Mouse (Mus musculus) CH12.LX (cell line): ENCODE results near the gene Hax1. TPM values are rescaled to one million over a fixed set of nuclear protein-coding genes. Genes with fewer than 3 reads are reported as not detected.

Source experiments
- DNase-seq: peaks from one replicate; pipeline ENCODE4 v3.0.0-alpha.2; 2013; ENCODE audit errors: extremely low read depth
- H3K27ac ChIP-seq: 2 replicates; pipeline ENCODE4 v1.5.1; 2012; ENCODE audit warnings: low read depth, mild to moderate bottlenecking, control low read depth, moderate library complexity; ENCODE audit not compliant: insufficient read depth
- H3K27me3 ChIP-seq: replicated peaks from 2 replicates; pipeline ENCODE3; 2012; ENCODE audit warnings: inconsistent platforms
- H3K36me3 ChIP-seq, 2 experiments: replicated peaks in 1 of 2; 2 replicates each; pipeline versions ENCODE3 to v1.6.1; 2012; ENCODE audit warnings: inconsistent platforms in 1 of 2, low read length in 1 of 2, mild to moderate bottlenecking in 1 of 2, mixed read lengths in 1 of 2, moderate library complexity in 1 of 2; ENCODE audit not compliant: control insufficient read depth in 1 of 2, insufficient read depth in 1 of 2
- H3K4me1 ChIP-seq, 2 experiments: 2 replicates each; pipeline ENCODE4 v1.6.1; 2012; ENCODE audit warnings: inconsistent platforms in 1 of 2, moderate library complexity in 1 of 2; ENCODE audit not compliant: insufficient read depth in 2 of 2, control insufficient read depth in 1 of 2
- H3K4me2 ChIP-seq: 2 replicates; pipeline ENCODE4 v1.6.1; 2012; ENCODE audit warnings: low read depth, mild to moderate bottlenecking, control low read depth; ENCODE audit not compliant: poor library complexity, insufficient read depth, severe bottlenecking
- H3K4me3 ChIP-seq, 3 experiments: fragments of 150-350 bp in 1 of 3; sonication (generic) in 1 of 3; replicated peaks in 1 of 3; 2 replicates each; pipeline versions ENCODE3 to v1.5.1; 2011 to 2012; ENCODE audit warnings: low read depth in 2 of 3, low read length in 2 of 3, mild to moderate bottlenecking in 2 of 3, moderate library complexity in 2 of 3, control low read depth in 1 of 3, improper control_type of control experiment in 1 of 3, inconsistent platforms in 1 of 3, mixed read lengths in 1 of 3; ENCODE audit not compliant: poor library complexity in 1 of 3
- H3K79me2 ChIP-seq: replicated peaks from 2 replicates; pipeline ENCODE4 v1.6.1; 2012; ENCODE audit warnings: mild to moderate bottlenecking, moderate library complexity; ENCODE audit not compliant: control insufficient read depth, poor library complexity, insufficient read depth, severe bottlenecking; ENCODE audit errors: extremely low read depth
- H3K9ac ChIP-seq: 2 replicates; pipeline ENCODE4 v1.6.1; 2012; ENCODE audit warnings: low read depth, mild to moderate bottlenecking, control low read depth, moderate library complexity; ENCODE audit not compliant: insufficient read depth
- H3K9me3 ChIP-seq: replicated peaks from 2 replicates; pipeline ENCODE3; 2012; ENCODE audit warnings: low read length, inconsistent platforms, mixed read lengths
- CHD1 ChIP-seq: IDR thresholded peaks from 2 replicates; pipeline ENCODE4 v1.6.1; 2012; ENCODE audit warnings: low read depth, low read length, improper control_type of control experiment, inconsistent platforms
- CHD2 ChIP-seq: IDR thresholded peaks from 2 replicates; pipeline ENCODE4 v1.6.1; 2011; ENCODE audit warnings: low read length, improper control_type of control experiment
- CTCF ChIP-seq, 2 experiments: IDR thresholded peaks in 1 of 2; conservative IDR thresholded peaks in 1 of 2; 2 replicates each; pipeline ENCODE4 v1.5.1; 2011 to 2012; ENCODE audit warnings: low read depth in 2 of 2, low read length in 2 of 2, improper control_type of control experiment in 1 of 2, inconsistent platforms in 1 of 2, mild to moderate bottlenecking in 1 of 2, moderate library complexity in 1 of 2
- E2F4 ChIP-seq: IDR thresholded peaks from 2 replicates; pipeline ENCODE4 v1.6.1; 2011; ENCODE audit warnings: low read depth, low read length, improper control_type of control experiment; ENCODE audit not compliant: insufficient replicate concordance
- ELF1 ChIP-seq: IDR thresholded peaks from 2 replicates; pipeline ENCODE4 v1.6.1; 2014; ENCODE audit warnings: low read depth, mild to moderate bottlenecking, inconsistent platforms, low read length, improper control_type of control experiment
- ETS1 ChIP-seq: conservative IDR thresholded peaks from 2 replicates; pipeline ENCODE4 v1.6.1; 2012; ENCODE audit warnings: low read depth, mild to moderate bottlenecking, inconsistent platforms, low read length, improper control_type of control experiment, moderate library complexity
- GABPA ChIP-seq: IDR thresholded peaks from 2 replicates; pipeline ENCODE4 v1.6.1; 2012; ENCODE audit warnings: low read depth, low read length, improper control_type of control experiment, inconsistent platforms; ENCODE audit not compliant: insufficient replicate concordance
- HCFC1 ChIP-seq: IDR thresholded peaks from 2 replicates; pipeline ENCODE4 v1.6.1; 2012; ENCODE audit warnings: low read depth, mild to moderate bottlenecking, inconsistent platforms, low read length, improper control_type of control experiment
- IRF4 ChIP-seq: IDR thresholded peaks from 2 replicates; pipeline ENCODE4 v1.6.1; 2014; ENCODE audit warnings: low read depth, mild to moderate bottlenecking, inconsistent platforms, low read length, improper control_type of control experiment
- JUN ChIP-seq: IDR thresholded peaks from 2 replicates; pipeline ENCODE4 v1.6.1; 2011; ENCODE audit warnings: low read depth, mild to moderate bottlenecking, low read length, improper control_type of control experiment, moderate library complexity; ENCODE audit not compliant: insufficient read depth
- KAT2A ChIP-seq: IDR thresholded peaks from 2 replicates; pipeline ENCODE4 v1.6.1; 2012; ENCODE audit warnings: low read length, improper control_type of control experiment, inconsistent platforms; ENCODE audit not compliant: insufficient replicate concordance
- MAFK ChIP-seq: IDR thresholded peaks from 2 replicates; pipeline ENCODE4 v1.6.1; 2011; ENCODE audit warnings: low read length, improper control_type of control experiment; ENCODE audit not compliant: insufficient replicate concordance
- MAX ChIP-seq: IDR thresholded peaks from 2 replicates; pipeline ENCODE4 v1.6.1; 2011; ENCODE audit warnings: low read length, improper control_type of control experiment
- MAZ ChIP-seq: IDR thresholded peaks from 2 replicates; pipeline ENCODE4 v1.6.1; 2012; ENCODE audit warnings: low read depth, mild to moderate bottlenecking, inconsistent platforms, low read length, improper control_type of control experiment, moderate library complexity
- MEF2A ChIP-seq: IDR thresholded peaks from 2 replicates; pipeline ENCODE4 v1.6.1; 2014; ENCODE audit warnings: low read depth, mild to moderate bottlenecking, inconsistent platforms, low read length, improper control_type of control experiment, borderline replicate concordance
- MXI1 ChIP-seq: IDR thresholded peaks from 2 replicates; pipeline ENCODE4 v1.6.1; 2011; ENCODE audit warnings: mild to moderate bottlenecking, low read depth, low read length, improper control_type of control experiment
- NELFE ChIP-seq: IDR thresholded peaks from 2 replicates; pipeline ENCODE4 v1.6.1; 2011; ENCODE audit warnings: low read depth, low read length, improper control_type of control experiment
- NRF1 ChIP-seq: IDR thresholded peaks from 2 replicates; pipeline ENCODE4 v1.6.1; 2014; ENCODE audit warnings: low read depth, mild to moderate bottlenecking, inconsistent platforms, low read length, improper control_type of control experiment, moderate library complexity
- PAX5 ChIP-seq: IDR thresholded peaks from 2 replicates; pipeline ENCODE4 v1.6.1; 2012; ENCODE audit warnings: low read length, inconsistent platforms, mixed read lengths
- POLR2AphosphoS2 ChIP-seq: IDR thresholded peaks from 2 replicates; pipeline ENCODE4 v1.6.1; 2011; ENCODE audit warnings: low read depth, low read length, improper control_type of control experiment
- RAD21 ChIP-seq: IDR thresholded peaks from 2 replicates; pipeline ENCODE4 v1.6.1; 2011; ENCODE audit warnings: low read depth, mild to moderate bottlenecking, low read length, improper control_type of control experiment, moderate library complexity
- RCOR1 ChIP-seq: conservative IDR thresholded peaks from 2 replicates; pipeline ENCODE4 v1.6.1; 2012; ENCODE audit warnings: low read depth, mild to moderate bottlenecking, inconsistent platforms, low read length, improper control_type of control experiment
- SMC3 ChIP-seq: IDR thresholded peaks from 2 replicates; pipeline ENCODE4 v1.6.1; 2011; ENCODE audit warnings: low read depth, low read length, improper control_type of control experiment
- TBP ChIP-seq: conservative IDR thresholded peaks from 2 replicates; pipeline ENCODE4 v1.6.1; 2011; ENCODE audit warnings: low read depth, low read length, improper control_type of control experiment
- TCF12 ChIP-seq: IDR thresholded peaks from 2 replicates; pipeline ENCODE4 v1.6.1; 2014; ENCODE audit warnings: low read depth, mild to moderate bottlenecking, inconsistent platforms, low read length, improper control_type of control experiment
- USF1 ChIP-seq: IDR thresholded peaks from 2 replicates; pipeline ENCODE4 v1.6.1; 2014; ENCODE audit warnings: low read depth, mild to moderate bottlenecking, inconsistent platforms, low read length, improper control_type of control experiment
- ZC3H11A ChIP-seq: IDR thresholded peaks from 2 replicates; pipeline ENCODE4 v1.6.1; 2012; ENCODE audit warnings: low read depth, mild to moderate bottlenecking, inconsistent platforms, low read length, improper control_type of control experiment
- ZKSCAN1 ChIP-seq: IDR thresholded peaks from 2 replicates; pipeline ENCODE4 v1.6.1; 2012; ENCODE audit warnings: low read depth, inconsistent platforms, low read length, improper control_type of control experiment, borderline replicate concordance
- ZNF384 ChIP-seq: IDR thresholded peaks from 2 replicates; pipeline ENCODE4 v1.6.1; 2012; ENCODE audit warnings: low read depth, low read length, improper control_type of control experiment, inconsistent platforms
- dilution Hi-C: fragments of 300-500 bp; cut with MboI; formaldehyde crosslinking; loops from 2 replicates; pipeline ENCODE4 v1.14.3; 2020; ENCODE audit warnings: low sequenced_read_pairs; ENCODE audit not compliant: extremely low pct_unique_long_range_greater_than_20kb, extremely low pct_ligation_motif_present
- in situ Hi-C: fragments of 300-500 bp; cut with MboI; formaldehyde crosslinking; loops from 3 replicates; pipeline ENCODE4 v1.14.3; 2019; ENCODE audit warnings: low sequenced_read_pairs, low pct_ligation_motif_present, low pct_unique_long_range_greater_than_20kb, mixed read lengths
- polyA plus RNA-seq: library from polyadenylated mRNA; unstranded; fragments of >175 nt; gene quantifications from 2 replicates; pipeline ENCODE4 v1.2.1, GENCODE M21; 2012; ENCODE audit warnings: low read depth; ENCODE audit not compliant: insufficient read length
- total RNA-seq, 2 experiments: library from RNA; depleted of rRNA; stranded (reverse); fragments of 300-350 nt in 1 of 2; fragments of >200 nt in 1 of 2; gene quantifications; 2 replicates each; pipeline ENCODE4 v1.2.3; 2012 to 2014

The Hax1 gene
- total and polyA plus RNA-seq, 3 experiments: 302 to 353 (median 304) TPM

GRCm38 (mm10) chr3:89956177-89956971 is 42.2 kb downstream of the Hax1 start:
- no peak for DNase-seq
- TF ChIP-seq PAX5 (no peak), KAT2A (no peak), E2F4 (no peak)

GRCm38 (mm10) chr3:89953420-89953819 is 45.2 kb downstream of the Hax1 start:
- Histone ChIP-seq H3K27me3 (no peaks in the 10 kb centered on the region), H3K79me2 (no peaks in the 10 kb centered on the region), H3K36me3 (peaks cover 75 to 95% of the 10 kb centered on the region in 2 experiments), H3K4me2 (no peak overlapping the region), H3K9me3 (peaks cover 2% of the 10 kb centered on the region), H3K4me3 (no peak overlapping the region), H3K9ac (no peak overlapping the region), H3K27ac (no peak overlapping the region), H3K4me1 (peaks cover 1 to 25% of the 10 kb centered on the region in 2 experiments; a peak in 3 of 4 replicates)
- dilution Hi-C loops: no loop called here
- in situ Hi-C loops: loop anchor here (25.0 kb wide), 1 partner anchor 166 kb away; no protein-coding TSS in a partner anchor
- no peak for TF ChIP-seq USF1
- TF ChIP-seq ZKSCAN1: no peak
- TF ChIP-seq TBP: no peak
- TF ChIP-seq CTCF (conservative IDR thresholded peaks at IDR 0.05 in 1 of 2, IDR thresholded peaks at IDR 0.05 in 1 of 2; ENCODE audit: low read depth in 2 of 2, low read length in 2 of 2): peak; percentile 78 to 96
- no peak for TF ChIP-seq E2F4
- 0 out of 2 replicates have a peak, but pooled peaks have one; percentile 9 for TF ChIP-seq TCF12
- peak; percentile 95 for TF ChIP-seq SMC3
- peak; percentile 55; the same call in 1 of the 2 replicates for TF ChIP-seq ELF1
- peak; percentile 70 for TF ChIP-seq ZC3H11A
- TF ChIP-seq POLR2AphosphoS2: no peak
- TF ChIP-seq MEF2A: no peak
- TF ChIP-seq RAD21: peak; percentile 89
- peak; percentile 48; the same call in 1 of the 2 replicates for TF ChIP-seq NELFE
- no peak for TF ChIP-seq GABPA
- no peak for TF ChIP-seq RCOR1
- no peak for TF ChIP-seq MXI1
- TF ChIP-seq HCFC1: no peak
- TF ChIP-seq IRF4: no peak
- no peak for TF ChIP-seq CHD2
- TF ChIP-seq ZNF384: no peak
- TF ChIP-seq ETS1: no peak
- no peak for TF ChIP-seq NRF1
- TF ChIP-seq CHD1: no peak
- no peak for TF ChIP-seq MAX
- no peak for TF ChIP-seq MAFK
- TF ChIP-seq MAZ: no peak
- no peak for TF ChIP-seq KAT2A
- no peak for TF ChIP-seq JUN
- peak; percentile 84 for DNase-seq

More at GRCm38 (mm10) chr3:89956177-89956971, 42.2 kb downstream of the Hax1 start:
- no peak overlapping the region for H3K27ac ChIP-seq
- dilution Hi-C loops: no loop called here
- peaks cover 2% of the 10 kb centered on the region for H3K9me3 ChIP-seq
- in situ Hi-C loops: loop anchor here (25.0 kb wide), 1 partner anchor 169 kb away; no protein-coding TSS in a partner anchor
- no peak overlapping the region for H3K4me2 ChIP-seq
- H3K9ac ChIP-seq: no peak overlapping the region
- H3K27me3 ChIP-seq: no peaks in the 10 kb centered on the region
- H3K4me1 ChIP-seq: peaks cover 12 to 50% of the 10 kb centered on the region in 2 experiments
- peaks cover 49 to 79% of the 10 kb centered on the region in 2 experiments for H3K36me3 ChIP-seq
- H3K79me2 ChIP-seq: peaks cover 10% of the 10 kb centered on the region
- H3K4me3 ChIP-seq: no peak overlapping the region
